In genomic region chr3:75085762-75086161, GRCm38 (mm10) we compare ENCODE assay signal across 20 mouse cellular contexts.
DNase-seq lines count a peak whose midpoint lies in the region; ATAC-seq lines count a peak whose summit lies in the region.
"Had no signal": no experiment of that assay in that cellular context is flagged by ENCODE, and none has a peak within 500 bp of the region (broad histone marks: within the 10 kb centered on the region; RNA-seq: fewer than 3 reads in every experiment).

No protein-coding gene starts in this region.

- H3K27ac ChIP-seq in forebrain, embryonic 13.5 days, result no peak overlapping the region
- no peak overlapping the region for H3K27ac ChIP-seq in forebrain, embryonic 10.5 days
- H3K27ac ChIP-seq in forebrain, embryonic 14.5 days (ENCODE audit: low read depth, low read length), result no peak overlapping the region
- H3K27ac ChIP-seq in forebrain, embryonic 16.5 days (ENCODE audit: low read length), result no peak overlapping the region
- H3K27ac ChIP-seq in heart, embryonic 10.5 days, result no peak overlapping the region
- H3K27ac ChIP-seq: embryonic facial prominence, embryonic 13.5 days; embryonic facial prominence, embryonic 15.5 days had no signal

- WGBS in forebrain, embryonic 13.5 days, result 53% methylated on average over 1 of the region's 1 CpGs
- 90% methylated on average over 1 of the region's 1 CpGs for WGBS in forebrain, embryonic 10.5 days
- 51% methylated on average over 1 of the region's 1 CpGs for WGBS in forebrain, embryonic 14.5 days
- WGBS in forebrain, embryonic 16.5 days, result 36% methylated on average over 1 of the region's 1 CpGs
- WGBS in heart, embryonic 10.5 days, result 79% methylated on average over 1 of the region's 1 CpGs

- ATAC-seq in forebrain, embryonic 13.5 days, result peak; percentile 90
- peak; percentile 91 for ATAC-seq in forebrain, embryonic 14.5 days
- peak; percentile 96 for ATAC-seq in forebrain, embryonic 16.5 days

- no peaks in the 10 kb centered on the region for H3K27me3 ChIP-seq in forebrain, embryonic 13.5 days
- no peaks in the 10 kb centered on the region for H3K27me3 ChIP-seq in forebrain, embryonic 10.5 days (ENCODE audit: poor library complexity, severe bottlenecking)
- H3K27me3 ChIP-seq in forebrain, embryonic 14.5 days (replicated peaks; ENCODE audit: control insufficient read depth, insufficient read depth, low read length), result no peaks in the 10 kb centered on the region
- H3K27me3 ChIP-seq in forebrain, embryonic 16.5 days (replicated peaks; ENCODE audit: control insufficient read depth, insufficient read depth, low read length), result no peaks in the 10 kb centered on the region
- H3K27me3 ChIP-seq in heart, embryonic 10.5 days (ENCODE audit: insufficient read depth, poor library complexity, severe bottlenecking), result no peaks in the 10 kb centered on the region
- H3K27me3 ChIP-seq: embryonic facial prominence, embryonic 13.5 days; embryonic facial prominence, embryonic 15.5 days had no signal

- H3K4me3 ChIP-seq in forebrain, embryonic 13.5 days, result no peak overlapping the region
- no peak overlapping the region for H3K4me3 ChIP-seq in forebrain, embryonic 10.5 days
- H3K4me3 ChIP-seq in forebrain, embryonic 14.5 days (ENCODE audit: low read depth, low read length), result no peak overlapping the region
- H3K4me3 ChIP-seq in forebrain, embryonic 16.5 days (replicated peaks; ENCODE audit: low read length), result no peak overlapping the region
- no peak overlapping the region for H3K4me3 ChIP-seq in heart, embryonic 10.5 days
- H3K4me3 ChIP-seq: embryonic facial prominence, embryonic 13.5 days; embryonic facial prominence, embryonic 15.5 days; erythroblast, embryonic 14.5 days had no signal

- no peaks in the 10 kb centered on the region for H3K9me3 ChIP-seq in forebrain, embryonic 13.5 days (replicated peaks)
- no peaks in the 10 kb centered on the region for H3K9me3 ChIP-seq in forebrain, embryonic 10.5 days
- no peaks in the 10 kb centered on the region for H3K9me3 ChIP-seq in forebrain, embryonic 14.5 days (replicated peaks; ENCODE audit: control insufficient read depth, low read length)
- H3K9me3 ChIP-seq in forebrain, embryonic 16.5 days (ENCODE audit: control insufficient read depth, low read length), result no peaks in the 10 kb centered on the region
- H3K9me3 ChIP-seq in heart, embryonic 10.5 days, result no peaks in the 10 kb centered on the region
- H3K9me3 ChIP-seq: embryonic facial prominence, embryonic 13.5 days; embryonic facial prominence, embryonic 15.5 days had no signal

- no peaks in the 10 kb centered on the region for H3K4me1 ChIP-seq in forebrain, embryonic 13.5 days
- no peaks in the 10 kb centered on the region for H3K4me1 ChIP-seq in forebrain, embryonic 10.5 days
- no peaks in the 10 kb centered on the region for H3K4me1 ChIP-seq in forebrain, embryonic 14.5 days (ENCODE audit: control insufficient read depth, insufficient read depth, low read length)
- no peaks in the 10 kb centered on the region for H3K4me1 ChIP-seq in forebrain, embryonic 16.5 days (replicated peaks; ENCODE audit: control insufficient read depth, insufficient read depth, low read length)
- H3K4me1 ChIP-seq in heart, embryonic 10.5 days, result no peaks in the 10 kb centered on the region
- H3K4me1 ChIP-seq: embryonic facial prominence, embryonic 13.5 days; embryonic facial prominence, embryonic 15.5 days had no signal

- intact Hi-C loops in heart, postnatal 36 days (cut with DNase I), result no loop called here

- no peaks in the 10 kb centered on the region for H3K36me3 ChIP-seq in forebrain, embryonic 13.5 days (ENCODE audit: poor library complexity, severe bottlenecking)
- H3K36me3 ChIP-seq in forebrain, embryonic 10.5 days (replicated peaks), result no peaks in the 10 kb centered on the region
- H3K36me3 ChIP-seq in forebrain, embryonic 14.5 days (ENCODE audit: control insufficient read depth, insufficient read depth, low read length), result no peaks in the 10 kb centered on the region
- H3K36me3 ChIP-seq in forebrain, embryonic 16.5 days (ENCODE audit: control insufficient read depth, insufficient read depth), result no peaks in the 10 kb centered on the region
- no peaks in the 10 kb centered on the region for H3K36me3 ChIP-seq in heart, embryonic 10.5 days
- H3K36me3 ChIP-seq: embryonic facial prominence, embryonic 13.5 days; embryonic facial prominence, embryonic 15.5 days had no signal

- no peak overlapping the region for H3K4me2 ChIP-seq in forebrain, embryonic 13.5 days
- H3K4me2 ChIP-seq in forebrain, embryonic 14.5 days (ENCODE audit: low read length), result no peak overlapping the region
- H3K4me2 ChIP-seq in forebrain, embryonic 16.5 days (ENCODE audit: low read length), result no peak overlapping the region
- H3K4me2 ChIP-seq: embryonic facial prominence, embryonic 13.5 days; embryonic facial prominence, embryonic 15.5 days had no signal

- DNase-seq in forebrain, embryonic 10.5 days (ENCODE audit: extremely low spot score, low spot score), result no peak
- DNase-seq in forebrain, embryonic 14.5 days (ENCODE audit: low spot score), result peak; percentile 78
- DNase-seq in right cerebral cortex, adult 18-20 months, result no peak
- DNase-seq in heart, postnatal 36 days, result no peak
- no peak for DNase-seq in heart, embryonic 10.5 days (ENCODE audit: low spot score)
- DNase-seq: adrenal gland, adult 8-10 months; adrenal gland, postnatal 14 days; adrenal gland, postnatal 36 days; cerebellum, adult 11 months; cerebellum, adult 18-20 months; cerebellum, adult 8-10 months; cerebellum, adult 9-11 months; cerebellum, postnatal 14 days; cerebellum, postnatal 36 days; embryo, embryonic 11 days had no signal

- no peak overlapping the region for H3K9ac ChIP-seq in forebrain, embryonic 13.5 days
- no peak overlapping the region for H3K9ac ChIP-seq in forebrain, embryonic 14.5 days (ENCODE audit: low read length)
- no peak overlapping the region for H3K9ac ChIP-seq in forebrain, embryonic 16.5 days (replicated peaks; ENCODE audit: low read depth, low read length)
- H3K9ac ChIP-seq: embryonic facial prominence, embryonic 13.5 days; embryonic facial prominence, embryonic 15.5 days had no signal
